Mouse (Mus musculus) splenic B cell, adult 2 months (primary cell): ENCODE results near the gene Nod1.

Source experiments
- DNase-seq: peaks from one replicate; pipeline ENCODE4 v3.0.0-alpha.2; 2011; ENCODE audit warnings: low read depth, low spot score
- H3K27me3 ChIP-seq: 2 replicates; pipeline ENCODE4 v1.6.1; 2012; ENCODE audit warnings: mild to moderate bottlenecking, low read length, moderate library complexity, mixed read lengths; ENCODE audit not compliant: control insufficient read depth, poor library complexity, insufficient read depth, severe bottlenecking
- H3K36me3 ChIP-seq: 2 replicates; pipeline ENCODE4 v1.6.1; 2012; ENCODE audit warnings: mild to moderate bottlenecking, low read length, moderate library complexity, mixed read lengths; ENCODE audit not compliant: control insufficient read depth, poor library complexity, insufficient read depth, severe bottlenecking

Gene Nod1

GRCm38 (mm10) chr6:54972111-54972928 is at the start of gene Nod1:
TSS of gene Nod1 (minus strand) at chr6:54972612.
- H3K27me3 ChIP-seq = no peaks in the 10 kb centered on the region
- peak; percentile 66 for DNase-seq
- H3K36me3 ChIP-seq = no peaks in the 10 kb centered on the region

GRCm38 (mm10) chr6:55021806-55022205 is 49.4 kb upstream of the Nod1 start:
- no peak for DNase-seq
- Histone ChIP-seq H3K27me3 (no peaks in the 10 kb centered on the region), H3K36me3 (no peaks in the 10 kb centered on the region)

GRCm38 (mm10) chr6:55018417-55018816 is 46.0 kb upstream of the Nod1 start:
- H3K36me3 ChIP-seq = no peaks in the 10 kb centered on the region
- no peak for DNase-seq
- H3K27me3 ChIP-seq = no peaks in the 10 kb centered on the region

GRCm38 (mm10) chr6:55016710-55017583 is 44.5 kb upstream of the Nod1 start:
- Histone ChIP-seq H3K27me3 (no peaks in the 10 kb centered on the region), H3K36me3 (no peaks in the 10 kb centered on the region)
- peak; percentile 76 for DNase-seq

GRCm38 (mm10) chr6:55016236-55016635 is 43.8 kb upstream of the Nod1 start:
- Histone ChIP-seq H3K36me3 (no peaks in the 10 kb centered on the region), H3K27me3 (no peaks in the 10 kb centered on the region)
- peak; percentile 69 for DNase-seq

- no peak for DNase-seq
- Histone ChIP-seq H3K27me3 (no peaks in the 10 kb centered on the region), H3K36me3 (no peaks in the 10 kb centered on the region)
Observed at GRCm38 (mm10) chr6:55014184-55014583, 41.8 kb upstream of the Nod1 start.

DNA sequence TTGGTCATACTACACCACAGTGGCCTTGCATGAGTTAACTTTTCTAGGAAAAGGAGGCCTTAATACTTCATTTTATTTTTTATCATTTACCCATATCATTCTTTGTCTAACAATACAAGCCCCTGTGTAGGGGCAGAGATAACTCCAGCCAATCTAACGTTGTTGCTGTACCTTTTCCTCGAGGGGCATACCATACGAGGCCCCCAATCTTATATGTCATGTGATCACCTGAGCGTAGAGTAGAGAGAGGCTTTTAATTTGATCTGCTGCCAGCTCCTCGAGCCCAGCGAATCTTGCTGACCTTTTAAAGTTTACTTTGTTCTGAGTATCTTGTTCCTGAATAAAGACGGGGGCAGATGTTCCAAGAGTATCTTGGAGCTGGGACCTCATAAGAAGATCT is 40.1 kb upstream of the Nod1 start:
- H3K36me3 ChIP-seq = no peaks in the 10 kb centered on the region
- DNase-seq = no peak
- no peaks in the 10 kb centered on the region for H3K27me3 ChIP-seq

DNA sequence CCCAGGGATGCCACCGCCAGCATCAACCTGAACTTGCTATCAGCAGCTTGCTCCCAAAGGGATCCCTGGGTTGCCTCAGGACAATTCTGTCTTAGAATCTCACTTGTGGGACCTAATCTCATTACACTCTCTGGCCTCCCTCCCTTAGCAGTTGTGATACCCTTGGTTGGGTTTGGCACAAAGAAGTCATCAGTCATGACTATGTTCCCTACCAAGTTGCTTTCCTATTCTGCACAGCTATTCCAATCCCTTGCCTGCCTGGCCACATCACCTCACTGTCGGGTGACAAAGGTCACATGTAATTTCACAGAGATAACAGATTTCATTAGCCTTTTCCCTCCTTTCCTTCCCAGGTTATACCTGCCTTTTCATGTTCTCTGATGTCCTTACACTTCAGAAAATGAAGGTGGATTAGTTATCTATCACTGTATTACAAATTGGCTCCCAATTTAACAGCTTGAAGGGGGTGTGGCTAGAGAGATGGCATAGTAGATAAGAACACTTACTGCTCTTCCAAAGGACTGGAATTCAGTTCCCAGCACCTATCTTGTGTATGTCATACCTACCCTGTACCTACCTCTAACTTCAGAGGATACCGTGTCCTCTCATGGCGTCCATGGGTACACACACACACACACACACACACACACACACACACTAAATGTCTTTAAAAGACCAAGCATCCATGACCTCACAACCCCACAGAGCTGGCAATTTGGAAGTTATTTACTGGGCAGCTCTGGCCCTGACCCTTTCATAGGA is 38.1 kb upstream of the Nod1 start:
- no peaks in the 10 kb centered on the region for H3K36me3 ChIP-seq
- no peak for DNase-seq

GRCm38 (mm10) chr6:55009391-55010230 is 37.2 kb upstream of the Nod1 start:
- Histone ChIP-seq H3K27me3 (no peaks in the 10 kb centered on the region), H3K36me3 (no peaks in the 10 kb centered on the region)
- DNase-seq = no peak

More for the DNA sequence above, 38.1 kb upstream of the Nod1 start:
- no peaks in the 10 kb centered on the region for H3K27me3 ChIP-seq

- Histone ChIP-seq H3K27me3 (no peaks in the 10 kb centered on the region), H3K36me3 (no peaks in the 10 kb centered on the region)
- DNase-seq = no peak
Observed at GRCm38 (mm10) chr6:55008401-55008800, 36.0 kb upstream of the Nod1 start.

DNA sequence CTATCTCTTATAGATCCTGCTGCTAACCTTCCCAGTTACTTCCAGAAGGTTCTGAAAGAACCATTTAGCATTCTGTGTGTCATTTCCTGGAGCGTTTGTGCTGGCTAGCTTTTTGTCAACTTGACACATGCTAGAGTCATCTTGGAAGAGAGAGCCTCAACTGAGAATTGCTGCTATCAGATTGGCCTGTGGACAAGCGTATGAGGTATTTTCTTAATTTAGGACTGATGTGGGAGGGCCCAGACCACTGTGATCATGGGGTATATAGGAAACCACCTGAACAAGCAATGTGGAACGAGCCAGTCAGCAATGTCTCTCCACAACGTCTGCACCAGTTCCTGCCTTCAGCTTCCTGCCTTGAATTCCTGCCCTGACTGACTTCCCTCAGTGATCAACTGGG is 31.1 kb upstream of the Nod1 start:
- no peaks in the 10 kb centered on the region for H3K27me3 ChIP-seq
- no peaks in the 10 kb centered on the region for H3K36me3 ChIP-seq
- no peak for DNase-seq

GRCm38 (mm10) chr6:55002438-55002837 is 30.0 kb upstream of the Nod1 start:
- no peaks in the 10 kb centered on the region for H3K27me3 ChIP-seq
- H3K36me3 ChIP-seq = no peaks in the 10 kb centered on the region
- DNase-seq = no peak

- no peak for DNase-seq
- Histone ChIP-seq H3K36me3 (no peaks in the 10 kb centered on the region), H3K27me3 (no peaks in the 10 kb centered on the region)
Observed at GRCm38 (mm10) chr6:55001320-55001719, 28.9 kb upstream of the Nod1 start.

GRCm38 (mm10) chr6:54997726-54998125 is 25.3 kb upstream of the Nod1 start:
- Histone ChIP-seq H3K27me3 (no peaks in the 10 kb centered on the region), H3K36me3 (no peaks in the 10 kb centered on the region)
- no peak for DNase-seq
